Mouse (Mus musculus) midbrain, embryonic 10.5 days (tissue): ENCODE results near the gene Srcin1. TPM values are rescaled to one million over a fixed set of nuclear protein-coding genes. Genes with fewer than 3 reads are reported as not detected.

Experiments used
- DNase-seq: peaks from one replicate; pipeline ENCODE4 v3.0.0-alpha.2; 2017; ENCODE audit warnings: low spot score
- H3K27ac ChIP-seq: fragments of 300-500 bp; sonication (generic); replicated peaks from 2 replicates; pipeline ENCODE4 v1.5.1; 2016; ENCODE audit warnings: mild to moderate bottlenecking
- H3K27me3 ChIP-seq: fragments of 300-500 bp; sonication (generic); 2 replicates; pipeline ENCODE4 v1.6.1; 2016; ENCODE audit warnings: low read depth, mild to moderate bottlenecking; ENCODE audit not compliant: poor library complexity, severe bottlenecking
- H3K36me3 ChIP-seq: fragments of 300-500 bp; sonication (generic); 2 replicates; pipeline ENCODE4 v1.6.1; 2016; ENCODE audit warnings: mild to moderate bottlenecking, moderate library complexity
- H3K4me1 ChIP-seq: fragments of 300-500 bp; sonication (generic); 2 replicates; pipeline ENCODE4 v1.6.1; 2016
- H3K4me3 ChIP-seq: fragments of 300-500 bp; sonication (generic); 2 replicates; pipeline ENCODE4 v1.5.1; 2016; ENCODE audit warnings: mild to moderate bottlenecking, moderate library complexity
- H3K9me3 ChIP-seq: fragments of 300-500 bp; sonication (generic); replicated peaks from 2 replicates; pipeline ENCODE4 v1.6.1; 2016; ENCODE audit warnings: mild to moderate bottlenecking
- WGBS: fragments of 180-500 bp; shearing (Covaris S2); methylation state at CpG from one replicate; pipeline ENCODE4 v1.1.7; 2016; 5-methylcytosine and 5-hydroxymethylcytosine counted together
- polyA plus RNA-seq: library from polyadenylated mRNA; unstranded; fragments of >200 nt; fragmentation: Nextera tagmentation; extraction: Ambion mirVana; gene quantifications from 2 replicates; pipeline ENCODE4 v1.2.1, GENCODE M21; 2016

Gene Srcin1
- polyA plus RNA-seq, 1 experiment from 2014 or later: 0.89 TPM

DNA sequence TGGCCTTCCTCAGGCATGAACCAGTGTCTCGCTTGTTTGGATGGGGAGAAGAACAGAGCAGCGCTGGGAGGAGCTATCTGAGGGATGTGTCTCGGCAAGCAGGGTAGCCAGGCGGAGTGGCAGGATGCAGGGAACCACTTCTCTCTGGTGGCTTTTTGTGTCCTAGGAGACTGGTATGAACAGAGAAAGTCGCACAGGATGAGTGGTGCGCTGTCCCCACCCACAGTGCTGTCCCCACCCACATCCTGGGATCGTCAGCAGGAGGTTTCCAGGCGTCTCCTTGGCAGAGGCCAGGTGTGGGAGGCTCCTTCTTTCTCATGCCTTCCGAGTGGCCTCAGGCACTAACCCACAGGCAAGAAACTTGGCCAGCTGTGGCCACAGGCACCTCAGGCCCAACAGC, 73.6 kb downstream of the Srcin1 start:
- Histone ChIP-seq H3K36me3 (peaks cover 3% of the 10 kb centered on the region; the same call in 1 of the 2 replicates), H3K4me3 (no peak overlapping the region), H3K27me3 (peaks cover 67% of the 10 kb centered on the region), H3K9me3 (no peaks in the 10 kb centered on the region), H3K4me1 (peaks cover 32% of the 10 kb centered on the region), H3K27ac (no peak overlapping the region)
- no peak for DNase-seq
- WGBS: 42% methylated on average over 9 of the region's 9 CpGs

DNA sequence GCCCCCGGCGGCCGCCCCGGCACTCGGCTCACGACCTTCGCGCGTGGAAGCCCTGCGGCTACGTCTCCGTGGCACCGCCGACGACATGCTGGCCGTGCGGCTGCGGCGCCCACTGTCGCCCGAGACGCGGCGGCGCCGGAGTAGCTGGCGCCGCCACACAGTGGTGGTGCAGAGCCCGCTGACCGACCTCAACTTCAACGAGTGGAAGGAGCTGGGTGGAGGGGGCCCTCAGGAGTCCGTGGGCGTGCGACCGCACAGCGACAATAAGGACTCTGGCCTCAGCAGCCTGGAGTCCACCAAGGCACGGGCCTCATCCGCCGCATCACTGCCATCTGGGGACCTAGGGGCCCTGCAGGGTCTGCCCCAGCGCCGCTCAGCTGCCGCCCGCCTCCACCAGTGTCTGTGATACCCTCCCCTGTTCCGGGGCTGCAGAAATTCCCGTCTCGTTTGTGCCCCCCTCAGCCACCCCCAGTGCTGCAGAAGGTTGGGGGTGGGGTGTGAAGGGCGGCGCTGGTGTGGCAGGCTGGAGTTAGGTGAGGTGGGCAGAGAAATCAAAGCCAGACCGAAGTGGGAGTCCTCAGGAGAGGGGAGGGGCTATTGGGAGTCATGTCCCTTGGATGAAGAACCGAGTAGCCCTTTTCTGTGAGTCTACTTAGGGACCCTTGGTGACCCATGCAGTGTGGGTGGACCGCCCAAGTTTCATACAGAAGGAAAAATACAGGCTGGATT, 75.1 kb downstream of the Srcin1 start:
- peaks cover 32% of the 10 kb centered on the region for H3K4me1 ChIP-seq
- H3K27me3 ChIP-seq: peaks cover 77% of the 10 kb centered on the region
- DNase-seq: no peak
- H3K4me3 ChIP-seq: peak overlapping the region; percentile 58
- peak overlapping the region; percentile 65 for H3K27ac ChIP-seq
- 12% methylated on average over 51 of the region's 51 CpGs for WGBS
- peaks cover 3% of the 10 kb centered on the region; the same call in 1 of the 2 replicates for H3K36me3 ChIP-seq
- no peaks in the 10 kb centered on the region for H3K9me3 ChIP-seq

DNA sequence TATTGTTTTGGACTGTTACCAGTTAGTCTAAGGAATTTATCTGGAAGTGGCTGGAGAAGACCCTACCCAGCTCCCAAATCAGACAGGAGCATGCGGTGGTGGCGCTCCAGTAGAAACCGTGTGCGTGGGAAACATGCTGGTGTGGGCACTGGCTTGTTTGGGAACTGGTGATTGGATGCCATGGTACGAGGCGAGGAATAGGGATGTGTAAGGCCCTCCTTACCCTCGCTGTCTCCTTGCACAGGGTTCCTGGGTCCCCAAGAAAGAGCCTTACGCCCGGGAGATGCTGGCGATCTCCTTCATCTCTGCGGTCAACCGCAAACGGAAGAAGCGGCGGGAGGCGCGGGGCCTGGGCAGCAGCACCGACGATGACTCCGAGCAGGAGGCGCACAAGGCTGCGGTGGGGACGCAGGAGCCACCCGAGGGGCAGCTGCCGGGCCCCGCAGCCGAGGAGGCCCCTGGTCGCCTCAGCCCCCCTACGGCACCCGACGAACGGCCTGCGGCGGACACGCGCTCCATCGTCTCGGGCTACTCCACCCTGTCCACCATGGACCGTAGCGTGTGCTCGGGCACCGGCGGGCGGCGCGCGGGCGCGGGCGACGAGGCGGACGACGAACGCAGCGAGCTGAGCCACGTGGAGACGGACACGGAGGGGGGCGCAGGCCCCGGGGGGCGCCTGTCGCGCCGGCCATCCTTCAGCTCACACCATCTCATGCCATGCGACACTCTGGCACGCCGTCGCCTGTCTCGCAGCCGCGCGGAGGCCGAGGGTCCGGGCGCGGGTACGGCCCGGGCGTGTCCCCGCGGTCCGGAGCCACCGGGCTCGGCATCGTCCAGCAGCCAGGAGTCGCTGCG, 75.9 kb downstream of the Srcin1 start, which contains the start of gene 4933428G20Rik:
TSS of gene 4933428G20Rik (minus strand) at position 476 of the 855 bp plus-strand sequence.
- H3K4me3 ChIP-seq: peak within 1 kb of the TSS; percentile 58
- H3K36me3 ChIP-seq: peaks cover 3% of the 10 kb centered on the region; the same call in 1 of the 2 replicates
- WGBS: 4% methylated on average over 88 of the region's 88 CpGs
- peak within 1 kb of the TSS; percentile 65 for H3K27ac ChIP-seq
- H3K27me3 ChIP-seq: peaks cover 77% of the 10 kb centered on the region
- peak; percentile 46 for DNase-seq
- H3K4me1 ChIP-seq: peaks cover 32% of the 10 kb centered on the region
- no peaks in the 10 kb centered on the region for H3K9me3 ChIP-seq

DNA sequence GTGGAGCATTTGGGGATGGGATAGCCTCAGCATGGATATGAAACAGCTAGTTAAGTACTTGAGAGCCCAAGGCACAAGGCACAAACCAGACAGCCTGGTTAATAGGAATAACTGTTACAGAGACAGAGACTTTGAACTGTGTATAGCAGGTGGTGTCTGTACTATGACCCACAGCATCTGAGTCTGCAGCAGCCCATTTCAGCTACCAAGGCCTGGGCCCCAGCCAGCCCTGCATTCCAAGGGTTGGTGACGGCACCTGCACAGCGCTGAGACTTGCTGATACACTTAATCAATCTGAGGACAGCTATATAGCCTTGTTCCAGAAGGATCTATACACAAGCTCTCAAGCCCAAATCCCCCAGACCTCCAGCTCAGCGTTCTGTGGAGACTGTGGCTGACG, 78.4 kb downstream of the Srcin1 start:
- WGBS: 89% methylated on average over 4 of the region's 4 CpGs
- DNase-seq: no peak
- Histone ChIP-seq H3K9me3 (no peaks in the 10 kb centered on the region), H3K27ac (no peak overlapping the region), H3K4me1 (peaks cover 30% of the 10 kb centered on the region), H3K4me3 (no peak overlapping the region), H3K27me3 (peaks cover 64% of the 10 kb centered on the region), H3K36me3 (peaks cover 6% of the 10 kb centered on the region)

DNA sequence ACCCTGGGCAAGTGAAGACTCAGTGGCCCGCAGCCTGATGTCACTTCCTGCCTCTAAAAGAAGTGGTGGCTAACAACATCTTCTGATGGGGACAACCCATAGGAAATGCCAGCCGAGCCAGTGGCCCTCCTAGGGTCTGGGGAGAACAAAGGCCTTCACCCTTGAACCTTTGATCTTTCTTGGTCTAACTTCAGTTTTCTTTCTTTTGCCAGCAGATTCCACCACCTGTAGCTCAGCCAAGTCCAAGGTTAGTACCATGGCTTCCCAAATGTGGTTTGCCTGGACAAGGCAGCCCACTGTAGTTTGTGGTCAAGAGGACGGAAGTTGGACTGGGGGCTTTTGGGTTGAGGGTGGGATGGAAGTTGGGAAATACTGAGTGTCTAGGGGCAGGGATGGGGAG, 83.2 kb downstream of the Srcin1 start:
- H3K27ac ChIP-seq: no peak overlapping the region
- no peak for DNase-seq
- no peak overlapping the region for H3K4me3 ChIP-seq
- H3K4me1 ChIP-seq: peaks cover 13% of the 10 kb centered on the region
- WGBS: 80% methylated on average over 3 of the region's 3 CpGs
- no peaks in the 10 kb centered on the region for H3K9me3 ChIP-seq
- H3K36me3 ChIP-seq: peaks cover 5% of the 10 kb centered on the region; the same call in 1 of the 2 replicates
- peaks cover 40% of the 10 kb centered on the region for H3K27me3 ChIP-seq

DNA sequence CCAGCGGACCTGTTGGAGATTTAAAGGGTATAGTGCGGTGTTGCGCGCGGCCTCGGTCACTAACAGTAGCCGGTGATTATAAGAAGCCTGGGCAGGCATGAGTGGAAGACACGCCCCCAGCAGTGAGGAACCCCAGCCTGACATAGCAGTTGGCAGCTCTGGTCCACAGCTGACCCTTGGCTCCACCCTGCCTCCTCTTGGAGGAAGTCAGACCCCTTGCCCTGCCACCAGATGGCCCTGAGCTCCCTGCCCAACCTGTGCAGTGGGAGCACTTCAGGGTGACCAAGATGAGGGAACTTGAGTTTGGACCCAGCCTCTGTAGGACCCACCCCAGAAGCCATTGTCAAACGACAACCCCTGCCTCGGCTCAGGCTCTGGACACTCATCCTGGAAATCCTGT, 84.3 kb downstream of the Srcin1 start:
- peaks cover 13% of the 10 kb centered on the region for H3K4me1 ChIP-seq
- no peaks in the 10 kb centered on the region for H3K9me3 ChIP-seq
- DNase-seq: no peak
- H3K4me3 ChIP-seq: no peak overlapping the region
- no peak overlapping the region for H3K27ac ChIP-seq
- WGBS: 76% methylated on average over 10 of the region's 10 CpGs
- peaks cover 29% of the 10 kb centered on the region for H3K27me3 ChIP-seq
- H3K36me3 ChIP-seq: peaks cover 5% of the 10 kb centered on the region; the same call in 1 of the 2 replicates

DNA sequence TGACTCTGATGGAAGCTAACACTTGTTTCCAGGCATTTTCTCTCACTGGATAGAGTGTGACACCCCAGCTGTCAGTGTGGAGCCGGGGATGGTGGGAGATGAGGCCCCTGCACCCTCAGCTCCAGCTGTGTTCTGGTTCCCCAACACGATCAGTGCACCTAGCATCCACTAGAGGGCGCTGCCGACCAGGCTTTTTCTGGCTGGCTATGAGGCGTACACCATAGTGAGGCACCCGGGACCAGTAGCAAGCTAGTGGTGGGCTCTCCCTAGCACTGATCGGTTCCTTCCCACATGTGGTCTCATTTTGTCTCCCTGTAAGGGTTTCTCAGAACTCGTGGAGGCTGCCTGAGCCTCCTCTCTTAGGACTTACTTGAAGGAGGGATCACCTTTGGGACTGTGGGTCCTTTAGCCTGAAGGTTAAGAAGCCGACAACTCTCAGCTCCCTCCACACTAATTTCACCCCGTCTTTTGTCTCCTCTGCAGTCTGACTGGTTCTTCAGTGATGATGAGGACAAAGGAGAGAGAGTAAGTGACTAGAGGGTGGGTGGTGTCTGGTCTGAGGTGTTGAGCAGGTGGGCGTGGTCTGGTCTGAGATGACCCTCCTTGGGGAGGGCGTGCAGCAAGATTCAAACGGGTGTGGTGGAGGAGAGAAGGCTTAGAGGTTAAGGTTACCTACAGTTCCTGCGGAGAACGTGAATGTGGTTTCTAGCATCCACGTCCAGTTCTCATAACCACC, 86.2 kb downstream of the Srcin1 start:
- Histone ChIP-seq H3K27me3 (peaks cover 33% of the 10 kb centered on the region), H3K9me3 (no peaks in the 10 kb centered on the region), H3K27ac (no peak overlapping the region), H3K4me1 (peaks cover 15% of the 10 kb centered on the region), H3K36me3 (peaks cover 6% of the 10 kb centered on the region; the same call in 1 of the 2 replicates), H3K4me3 (peak overlapping the region; percentile 27; the same call in 1 of the 2 replicates)
- 26% methylated on average over 16 of the region's 16 CpGs for WGBS
- peak; percentile 86 for DNase-seq

DNA sequence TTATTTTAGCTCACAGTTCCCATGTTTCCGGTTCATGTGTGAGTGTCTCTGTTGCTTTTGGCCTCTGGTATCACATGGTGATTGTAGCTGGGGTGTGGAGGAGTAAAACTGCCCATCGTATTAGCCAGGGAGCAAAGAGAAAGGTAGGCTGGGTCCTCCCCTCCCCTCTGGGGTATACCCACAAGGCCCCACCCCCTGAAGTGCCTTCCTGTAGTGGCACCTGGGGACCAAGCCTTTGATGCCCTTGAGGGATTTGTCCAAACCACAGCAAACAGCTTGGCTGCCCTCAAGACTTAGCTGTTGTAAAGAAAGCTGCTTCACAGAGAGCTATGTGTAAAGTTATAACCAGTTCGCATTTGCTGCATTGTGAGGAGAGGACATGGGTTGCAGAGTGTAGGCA, 88.3 kb downstream of the Srcin1 start:
- H3K4me1 ChIP-seq: peaks cover 18% of the 10 kb centered on the region
- H3K9me3 ChIP-seq: no peaks in the 10 kb centered on the region
- DNase-seq: no peak
- H3K4me3 ChIP-seq: no peak overlapping the region
- H3K27ac ChIP-seq: no peak overlapping the region
- H3K36me3 ChIP-seq: peaks cover 5% of the 10 kb centered on the region; the same call in 1 of the 2 replicates
- H3K27me3 ChIP-seq: peaks cover 38% of the 10 kb centered on the region
- WGBS: 77% methylated on average over 3 of the region's 3 CpGs

DNA sequence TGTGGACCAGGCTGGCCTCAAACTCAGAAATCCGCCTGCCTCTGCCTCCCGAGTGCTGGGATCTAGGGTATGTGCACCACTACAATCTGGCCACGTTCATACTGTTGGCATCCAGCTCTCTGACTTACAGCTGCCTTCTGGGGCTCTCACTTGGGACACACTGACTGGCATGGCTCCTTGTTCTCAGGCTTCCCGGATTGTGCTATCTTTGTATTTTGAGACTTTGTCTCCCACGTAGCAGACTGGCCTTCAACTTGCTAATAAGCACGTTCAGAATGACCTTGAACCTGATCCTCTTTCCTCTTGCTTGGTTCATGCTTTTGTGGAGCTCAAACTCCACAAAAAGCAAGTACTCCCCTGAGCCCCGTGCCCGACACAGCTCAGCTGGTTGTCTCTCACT, 90.3 kb downstream of the Srcin1 start:
- H3K36me3 ChIP-seq: 0 out of 2 replicates have a peak, but pooled peaks cover 2% of the 10 kb centered on the region
- WGBS: 89% methylated on average over 8 of the region's 8 CpGs

DNA sequence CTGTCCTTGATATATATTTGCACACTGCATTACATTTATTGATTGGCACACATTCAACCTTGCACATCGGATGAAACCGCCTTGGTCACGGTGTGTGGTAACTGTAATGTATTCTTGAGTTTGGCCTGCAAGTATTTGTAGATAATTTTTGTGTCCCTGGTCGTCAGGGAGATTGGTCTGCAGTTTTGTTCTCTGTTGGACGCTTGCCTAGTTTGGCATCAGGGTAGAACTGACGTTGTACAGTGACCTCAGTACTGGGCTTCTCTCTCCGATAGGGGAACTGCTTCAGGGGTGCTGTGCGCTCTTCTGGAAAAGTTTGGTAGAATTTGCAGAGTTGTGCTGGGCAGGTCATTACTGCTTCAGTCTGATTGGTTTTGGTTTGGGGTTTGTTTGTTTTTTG, 96.2 kb downstream of the Srcin1 start:
- Histone ChIP-seq H3K9me3 (no peaks in the 10 kb centered on the region), H3K27ac (no peak overlapping the region), H3K36me3 (peaks cover 19% of the 10 kb centered on the region), H3K4me1 (peaks cover 24% of the 10 kb centered on the region), H3K27me3 (0 out of 2 replicates have a peak, but pooled peaks cover 6% of the 10 kb centered on the region), H3K4me3 (no peak overlapping the region)
- 93% methylated on average over 8 of the region's 8 CpGs for WGBS
- DNase-seq: no peak

More for the DNA sequence above, 90.3 kb downstream of the Srcin1 start:
- Histone ChIP-seq H3K9me3 (no peaks in the 10 kb centered on the region), H3K27ac (no peak overlapping the region), H3K27me3 (peaks cover 20% of the 10 kb centered on the region), H3K4me1 (peaks cover 16% of the 10 kb centered on the region), H3K4me3 (no peak overlapping the region)
- DNase-seq: no peak

DNA sequence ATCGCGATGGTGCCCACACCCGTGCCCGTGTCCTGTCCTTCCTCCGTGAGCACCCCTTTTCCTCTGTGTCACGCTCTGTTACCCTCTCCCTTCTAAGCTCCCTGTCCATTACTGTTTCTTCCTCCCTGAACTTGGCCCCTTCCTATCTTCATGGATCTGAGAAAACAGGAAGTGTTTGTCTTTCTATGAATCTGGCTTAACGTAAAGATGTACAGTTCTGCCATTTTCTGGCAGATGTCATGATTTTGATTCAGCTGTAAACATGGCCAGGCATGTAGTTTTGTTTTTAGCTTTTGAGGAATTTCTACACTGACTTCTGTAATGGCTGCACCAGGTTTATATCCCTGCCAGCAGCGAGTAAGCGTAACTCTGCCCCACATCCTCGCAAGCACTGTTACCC, 96.9 kb downstream of the Srcin1 start:
- 0 out of 2 replicates have a peak, but pooled peaks cover 3% of the 10 kb centered on the region for H3K27me3 ChIP-seq
- H3K4me3 ChIP-seq: no peak overlapping the region
- 92% methylated on average over 10 of the region's 10 CpGs for WGBS
- no peak overlapping the region for H3K27ac ChIP-seq
- H3K36me3 ChIP-seq: peaks cover 18% of the 10 kb centered on the region
- no peak for DNase-seq
- H3K4me1 ChIP-seq: peaks cover 25% of the 10 kb centered on the region
- no peaks in the 10 kb centered on the region for H3K9me3 ChIP-seq

DNA sequence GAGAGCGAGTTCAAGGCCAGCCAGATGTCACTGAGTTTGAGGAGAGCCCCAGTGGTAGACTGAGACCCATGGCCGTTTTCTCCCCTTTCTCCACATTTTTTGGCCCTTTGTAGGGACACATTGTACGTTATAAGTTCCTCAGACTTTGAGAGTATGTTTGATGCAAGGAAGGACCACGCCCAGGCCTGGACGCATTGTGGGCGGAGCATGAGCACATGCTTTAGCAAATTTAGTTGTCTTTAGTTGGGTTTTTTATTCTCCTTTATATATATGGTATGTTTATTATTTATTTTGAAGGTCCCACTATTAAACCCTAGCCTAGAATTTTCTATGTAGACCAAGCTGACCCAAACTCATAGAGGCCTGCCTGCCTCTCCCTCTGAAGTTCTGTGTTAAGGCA, 97.6 kb downstream of the Srcin1 start:
- peaks cover 25% of the 10 kb centered on the region for H3K4me1 ChIP-seq
- H3K9me3 ChIP-seq: no peaks in the 10 kb centered on the region
- no peak overlapping the region for H3K27ac ChIP-seq
- 92% methylated on average over 6 of the region's 6 CpGs for WGBS
- H3K4me3 ChIP-seq: no peak overlapping the region
- peaks cover 18% of the 10 kb centered on the region for H3K36me3 ChIP-seq
- H3K27me3 ChIP-seq: 0 out of 2 replicates have a peak, but pooled peaks cover 3% of the 10 kb centered on the region
- DNase-seq: no peak
